Mouse (Mus musculus): ENCODE results near the gene Vmn2r32. TPM values are rescaled to one million over a fixed set of nuclear protein-coding genes. Genes with fewer than 3 reads are reported as not detected.

Vmn2r32 gene
- polyA plus RNA-seq (2012; rRNA removed; ENCODE audit: low replicate concordance): not detected in 2 replicates

GRCm38 (mm10) chr7:7479918-7480317 is at the start of gene Vmn2r32:
Gene Vmn2r32 (minus strand): TSS chr7:7480018.

Other genes starting within 250 kb of the Vmn2r32 start
- gene Vmn2r29, start 232.7 kb downstream of the Vmn2r32 start, polyA plus RNA-seq (2012; rRNA removed; ENCODE audit: low replicate concordance): 0.19 and 0.22 TPM in 2 replicates
- 2.2 and 2.3 TPM in 2 replicates for gene Gm45844, start 201.7 kb downstream of the Vmn2r32 start, polyA plus RNA-seq (2012; rRNA removed; ENCODE audit: low replicate concordance)
- gene Clcn4, start 179.2 kb downstream of the Vmn2r32 start, polyA plus RNA-seq (2012; rRNA removed; ENCODE audit: low replicate concordance): 24.0 and 31.3 TPM in 2 replicates
- gene Vmn2r30, start 142.4 kb downstream of the Vmn2r32 start, polyA plus RNA-seq (2012; rRNA removed; ENCODE audit: low replicate concordance): not detected in 2 replicates
- gene Gm45783, start 105.4 kb downstream of the Vmn2r32 start, polyA plus RNA-seq (2012; rRNA removed; ENCODE audit: low replicate concordance): not detected in 2 replicates
- gene Vmn2r31, start 80.3 kb downstream of the Vmn2r32 start, polyA plus RNA-seq (2012; rRNA removed; ENCODE audit: low replicate concordance): not detected in 2 replicates
- gene Vmn2r33, start 86.8 kb upstream of the Vmn2r32 start, polyA plus RNA-seq (2012; rRNA removed; ENCODE audit: low replicate concordance): not detected in 2 replicates
- gene Vmn2r34, start 209.5 kb upstream of the Vmn2r32 start, polyA plus RNA-seq (2012; rRNA removed; ENCODE audit: low replicate concordance): not detected in 2 replicates